Mouse (Mus musculus) CD8-positive naive resting alpha-beta T cell, adult 57 days (primary cell): ENCODE measurements around the gene Vmn1r228. TPM values are rescaled to one million over a fixed set of nuclear protein-coding genes. Genes with fewer than 3 reads are reported as not detected.

Experiments used
- total RNA-seq: library from RNA; stranded (reverse); gene quantifications from one replicate; pipeline ENCODE4 v1.2.4, GENCODE M21; 2023

The Vmn1r228 gene
- total RNA-seq: not detected

DNA sequence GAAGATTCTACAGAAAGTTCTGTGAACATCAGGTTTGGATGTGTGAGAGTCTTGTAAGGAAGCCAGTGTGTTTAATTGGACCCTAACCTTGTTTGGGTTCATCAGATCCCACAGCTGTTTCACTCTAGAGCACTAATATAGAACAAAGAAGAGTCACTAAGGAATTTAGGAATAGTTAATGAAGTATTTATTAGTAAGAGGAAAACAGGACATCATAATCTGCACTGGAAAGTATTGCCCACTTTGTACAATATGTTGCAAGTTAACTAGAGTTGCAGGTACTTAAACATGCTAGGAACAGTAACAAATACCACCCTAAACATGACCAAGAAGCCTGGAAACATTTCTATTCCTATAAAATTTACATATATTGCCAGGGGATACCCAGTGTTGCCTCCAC, at the start of gene Vmn1r228:
Gene Vmn1r228 (minus strand): TSS at position 101 of the 400 bp plus-strand sequence.

DNA sequence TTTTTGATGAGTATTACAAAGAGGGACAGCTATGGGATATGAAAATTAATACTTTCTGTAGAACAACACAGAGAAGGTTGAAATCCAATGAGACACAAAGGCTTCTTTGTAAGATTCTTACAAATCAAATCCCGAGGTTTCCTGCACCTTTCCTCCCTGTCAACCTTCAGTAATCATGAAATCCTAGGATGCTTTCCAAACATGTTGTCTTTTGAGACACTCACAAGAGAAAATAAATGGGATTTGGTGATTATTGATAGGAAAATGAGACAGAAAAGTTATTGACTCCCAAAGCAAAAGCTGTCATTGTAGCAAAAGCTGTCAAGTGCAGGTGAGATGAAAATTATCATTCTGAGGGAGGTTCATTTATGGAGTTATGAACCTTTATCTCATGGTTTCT, 25.3 kb upstream of the Vmn1r228 start, which contains the start of gene Vmn1r229:
Gene Vmn1r229 (plus strand): TSS at position 301 of the 400 bp plus-strand sequence.

DNA sequence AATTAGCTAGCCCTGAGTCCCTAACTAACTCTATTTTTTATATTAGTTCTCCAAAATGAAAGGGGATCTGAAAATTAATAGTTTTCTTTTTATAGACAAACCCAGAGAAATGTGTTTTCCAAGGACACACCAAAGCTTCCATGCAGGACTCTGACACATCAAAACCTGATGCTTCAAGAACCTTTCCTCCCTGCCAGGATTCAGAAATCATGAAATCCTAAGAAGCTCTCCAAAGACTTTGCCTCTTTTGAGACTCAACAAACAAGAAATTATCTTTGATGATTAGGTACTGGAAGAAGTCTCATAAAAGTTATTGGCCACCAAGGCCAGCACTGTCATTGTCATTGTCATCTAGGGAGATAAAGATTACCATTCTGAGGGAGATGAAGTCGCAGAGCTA, 56.4 kb downstream of the Vmn1r228 start, which contains the start of gene Vmn1r227:
Gene Vmn1r227 (plus strand): TSS at position 301 of the 400 bp plus-strand sequence.

Other genes starting within 250 kb of the Vmn1r228 start
- gene Vmn2r109, start 221.4 kb downstream of the Vmn1r228 start, total RNA-seq: not detected
- gene Vmn2r110, start 189.7 kb downstream of the Vmn1r228 start, total RNA-seq: not detected
- not detected for gene Fpr-rs3, start 161.3 kb downstream of the Vmn1r228 start, total RNA-seq
- gene Vmn1r226, start 103.3 kb downstream of the Vmn1r228 start, total RNA-seq: not detected
- not detected for gene Vmn1r227, start 56.3 kb downstream of the Vmn1r228 start, total RNA-seq
- not detected for gene Vmn1r229, start 25.4 kb upstream of the Vmn1r228 start, total RNA-seq
- gene Vmn1r230, start 54.3 kb upstream of the Vmn1r228 start, total RNA-seq: not detected
- gene Vmn1r231, start 118.9 kb upstream of the Vmn1r228 start, total RNA-seq: not detected
- gene Vmn1r232, start 133.6 kb upstream of the Vmn1r228 start, total RNA-seq: not detected
- 244 TPM for gene Ppp2r1a, start 159.2 kb upstream of the Vmn1r228 start, total RNA-seq
- gene Vmn1r233, start 210.3 kb upstream of the Vmn1r228 start, total RNA-seq: not detected
- gene Zfp160, start 222.7 kb upstream of the Vmn1r228 start, total RNA-seq: 11.4 TPM